Mouse (Mus musculus): ENCODE results near the gene Rflnb. TPM values are rescaled to one million over a fixed set of nuclear protein-coding genes. Genes with fewer than 3 reads are reported as not detected.

Rflnb gene
- polyA plus RNA-seq, 1 experiment from 2014 or later, result 8.3 TPM

- Histone ChIP-seq H3K36me3 (ENCODE audit: control insufficient read depth, insufficient read depth, low read length) (peaks cover 6% of the 10 kb centered on the region; the same call in 1 of the 2 replicates), H3K9me3 (replicated peaks; ENCODE audit: control insufficient read depth, low read length) (no peaks in the 10 kb centered on the region), H3K9ac (ENCODE audit: low read depth, low read length) (no peak overlapping the region), H3K27me3 (ENCODE audit: control insufficient read depth, insufficient read depth, low read length) (no peaks in the 10 kb centered on the region), H3K4me2 (no peak overlapping the region), H3K4me1 (ENCODE audit: control insufficient read depth, insufficient read depth, low read length) (peaks cover 5% of the 10 kb centered on the region; the same call in 1 of the 2 replicates), H3K4me3 (ENCODE audit: low read depth, low read length) (no peak overlapping the region), H3K27ac (ENCODE audit: low read depth, low read length) (no peak overlapping the region)
- 60% methylated on average over 7 of the region's 7 CpGs for WGBS (ENCODE audit: insufficient replicate concordance)
- ATAC-seq (replicated peaks; ENCODE audit: insufficient number of reproducible peaks, low FRiP score, low TSS enrichment), result no peak
Measured at GRCm38 (mm10) chr11:76059971-76060370, 32.4 kb upstream of the Rflnb start.

GRCm38 (mm10) chr11:76056487-76056886 is 28.9 kb upstream of the Rflnb start:
- ATAC-seq (replicated peaks; ENCODE audit: insufficient number of reproducible peaks, low FRiP score, low TSS enrichment), result no peak
- WGBS (ENCODE audit: insufficient replicate concordance), result 22% methylated on average over 3 of the region's 3 CpGs
- Histone ChIP-seq H3K36me3 (ENCODE audit: control insufficient read depth, insufficient read depth, low read length) (peaks cover 3% of the 10 kb centered on the region; the same call in 1 of the 2 replicates), H3K4me2 (no peak overlapping the region), H3K27ac (ENCODE audit: low read depth, low read length) (no peak overlapping the region), H3K9me3 (replicated peaks; ENCODE audit: control insufficient read depth, low read length) (no peaks in the 10 kb centered on the region), H3K4me1 (ENCODE audit: control insufficient read depth, insufficient read depth, low read length) (peaks cover 5% of the 10 kb centered on the region; the same call in 1 of the 2 replicates), H3K9ac (ENCODE audit: low read depth, low read length) (no peak overlapping the region), H3K4me3 (ENCODE audit: low read depth, low read length) (no peak overlapping the region), H3K27me3 (ENCODE audit: control insufficient read depth, insufficient read depth, low read length) (no peaks in the 10 kb centered on the region)

- Histone ChIP-seq H3K36me3 (ENCODE audit: control insufficient read depth, insufficient read depth, low read length) (no peaks in the 10 kb centered on the region), H3K27me3 (ENCODE audit: control insufficient read depth, insufficient read depth, low read length) (no peaks in the 10 kb centered on the region), H3K9me3 (replicated peaks; ENCODE audit: control insufficient read depth, low read length) (no peaks in the 10 kb centered on the region), H3K27ac (ENCODE audit: low read depth, low read length) (no peak overlapping the region), H3K4me3 (ENCODE audit: low read depth, low read length) (no peak overlapping the region), H3K4me2 (no peak overlapping the region), H3K9ac (ENCODE audit: low read depth, low read length) (no peak overlapping the region), H3K4me1 (ENCODE audit: control insufficient read depth, insufficient read depth, low read length) (no peaks in the 10 kb centered on the region)
- ATAC-seq (replicated peaks; ENCODE audit: insufficient number of reproducible peaks, low FRiP score, low TSS enrichment), result no peak
- WGBS (ENCODE audit: insufficient replicate concordance), result 69% methylated on average over 5 of the region's 5 CpGs
Measured at GRCm38 (mm10) chr11:76052496-76052895, 24.9 kb upstream of the Rflnb start.

- Histone ChIP-seq H3K9ac (ENCODE audit: low read depth, low read length) (no peak overlapping the region), H3K4me1 (ENCODE audit: control insufficient read depth, insufficient read depth, low read length) (no peaks in the 10 kb centered on the region), H3K36me3 (ENCODE audit: control insufficient read depth, insufficient read depth, low read length) (no peaks in the 10 kb centered on the region), H3K9me3 (replicated peaks; ENCODE audit: control insufficient read depth, low read length) (no peaks in the 10 kb centered on the region), H3K27me3 (ENCODE audit: control insufficient read depth, insufficient read depth, low read length) (no peaks in the 10 kb centered on the region), H3K27ac (ENCODE audit: low read depth, low read length) (no peak overlapping the region), H3K4me3 (ENCODE audit: low read depth, low read length) (no peak overlapping the region), H3K4me2 (no peak overlapping the region)
- ATAC-seq (replicated peaks; ENCODE audit: insufficient number of reproducible peaks, low FRiP score, low TSS enrichment), result no peak
- WGBS (ENCODE audit: insufficient replicate concordance), result 72% methylated on average over 5 of the region's 5 CpGs
Measured at GRCm38 (mm10) chr11:76050967-76051512, 23.5 kb upstream of the Rflnb start.

GRCm38 (mm10) chr11:76050509-76050908 is 22.9 kb upstream of the Rflnb start:
- Histone ChIP-seq H3K9ac (ENCODE audit: low read depth, low read length) (no peak overlapping the region), H3K4me1 (ENCODE audit: control insufficient read depth, insufficient read depth, low read length) (no peaks in the 10 kb centered on the region), H3K4me3 (ENCODE audit: low read depth, low read length) (no peak overlapping the region), H3K27ac (ENCODE audit: low read depth, low read length) (no peak overlapping the region), H3K36me3 (ENCODE audit: control insufficient read depth, insufficient read depth, low read length) (no peaks in the 10 kb centered on the region), H3K9me3 (replicated peaks; ENCODE audit: control insufficient read depth, low read length) (no peaks in the 10 kb centered on the region), H3K27me3 (ENCODE audit: control insufficient read depth, insufficient read depth, low read length) (no peaks in the 10 kb centered on the region), H3K4me2 (no peak overlapping the region)
- no peak for ATAC-seq (replicated peaks; ENCODE audit: insufficient number of reproducible peaks, low FRiP score, low TSS enrichment)
- WGBS (ENCODE audit: insufficient replicate concordance), result 51% methylated on average over 3 of the region's 3 CpGs

- no peaks in the 10 kb centered on the region for H3K36me3 ChIP-seq (ENCODE audit: control insufficient read depth, insufficient read depth, low read length)
- H3K9me3 ChIP-seq (replicated peaks; ENCODE audit: control insufficient read depth, low read length), result no peaks in the 10 kb centered on the region
- no peak for ATAC-seq (replicated peaks; ENCODE audit: insufficient number of reproducible peaks, low FRiP score, low TSS enrichment)
- no peak overlapping the region for H3K4me2 ChIP-seq
- WGBS (ENCODE audit: insufficient replicate concordance), result 73% methylated on average over 6 of the region's 6 CpGs
- H3K4me1 ChIP-seq (ENCODE audit: control insufficient read depth, insufficient read depth, low read length), result peaks cover 4% of the 10 kb centered on the region; the same call in 1 of the 2 replicates
- no peak overlapping the region for H3K4me3 ChIP-seq (ENCODE audit: low read depth, low read length)
- no peak overlapping the region for H3K27ac ChIP-seq (ENCODE audit: low read depth, low read length)
- H3K9ac ChIP-seq (ENCODE audit: low read depth, low read length), result no peak overlapping the region
- H3K27me3 ChIP-seq (ENCODE audit: control insufficient read depth, insufficient read depth, low read length), result no peaks in the 10 kb centered on the region
Measured at GRCm38 (mm10) chr11:76045367-76045766, 17.8 kb upstream of the Rflnb start.

- no peaks in the 10 kb centered on the region for H3K9me3 ChIP-seq (replicated peaks; ENCODE audit: control insufficient read depth, low read length)
- ATAC-seq (replicated peaks; ENCODE audit: insufficient number of reproducible peaks, low FRiP score, low TSS enrichment), result no peak
- 83% methylated on average over 6 of the region's 6 CpGs for WGBS (ENCODE audit: insufficient replicate concordance)
- H3K36me3 ChIP-seq (ENCODE audit: control insufficient read depth, insufficient read depth, low read length), result no peaks in the 10 kb centered on the region
- no peak overlapping the region for H3K27ac ChIP-seq (ENCODE audit: low read depth, low read length)
- no peak overlapping the region for H3K4me3 ChIP-seq (ENCODE audit: low read depth, low read length)
- no peak overlapping the region for H3K4me2 ChIP-seq
- no peaks in the 10 kb centered on the region for H3K27me3 ChIP-seq (ENCODE audit: control insufficient read depth, insufficient read depth, low read length)
- no peak overlapping the region for H3K9ac ChIP-seq (ENCODE audit: low read depth, low read length)
- peaks cover 4% of the 10 kb centered on the region; the same call in 1 of the 2 replicates for H3K4me1 ChIP-seq (ENCODE audit: control insufficient read depth, insufficient read depth, low read length)
Measured at GRCm38 (mm10) chr11:76044468-76044867, 16.9 kb upstream of the Rflnb start.

- ATAC-seq (replicated peaks; ENCODE audit: insufficient number of reproducible peaks, low FRiP score, low TSS enrichment), result no peak
Measured at GRCm38 (mm10) chr11:76042882-76043281, 15.3 kb upstream of the Rflnb start.

GRCm38 (mm10) chr11:76042041-76042638 is 14.6 kb upstream of the Rflnb start:
- H3K9ac ChIP-seq (ENCODE audit: low read depth, low read length), result no peak overlapping the region
- ATAC-seq (replicated peaks; ENCODE audit: insufficient number of reproducible peaks, low FRiP score, low TSS enrichment), result no peak
- no peak overlapping the region for H3K4me2 ChIP-seq
- no peaks in the 10 kb centered on the region for H3K27me3 ChIP-seq (ENCODE audit: control insufficient read depth, insufficient read depth, low read length)
- peaks cover 4% of the 10 kb centered on the region; the same call in 1 of the 2 replicates for H3K4me1 ChIP-seq (ENCODE audit: control insufficient read depth, insufficient read depth, low read length)
- H3K4me3 ChIP-seq (ENCODE audit: low read depth, low read length), result no peak overlapping the region
- no peaks in the 10 kb centered on the region for H3K9me3 ChIP-seq (replicated peaks; ENCODE audit: control insufficient read depth, low read length)
- no peaks in the 10 kb centered on the region for H3K36me3 ChIP-seq (ENCODE audit: control insufficient read depth, insufficient read depth, low read length)
- H3K27ac ChIP-seq (ENCODE audit: low read depth, low read length), result no peak overlapping the region; the same call in 1 of the 2 replicates
- WGBS (ENCODE audit: insufficient replicate concordance), result 42% methylated on average over 10 of the region's 10 CpGs

More at GRCm38 (mm10) chr11:76042882-76043281, 15.3 kb upstream of the Rflnb start:
- Histone ChIP-seq H3K36me3 (ENCODE audit: control insufficient read depth, insufficient read depth, low read length) (no peaks in the 10 kb centered on the region), H3K4me3 (ENCODE audit: low read depth, low read length) (no peak overlapping the region), H3K27me3 (ENCODE audit: control insufficient read depth, insufficient read depth, low read length) (no peaks in the 10 kb centered on the region), H3K27ac (ENCODE audit: low read depth, low read length) (no peak overlapping the region), H3K9me3 (replicated peaks; ENCODE audit: control insufficient read depth, low read length) (no peaks in the 10 kb centered on the region), H3K9ac (ENCODE audit: low read depth, low read length) (no peak overlapping the region), H3K4me2 (no peak overlapping the region), H3K4me1 (ENCODE audit: control insufficient read depth, insufficient read depth, low read length) (peaks cover 4% of the 10 kb centered on the region; the same call in 1 of the 2 replicates)
- WGBS (ENCODE audit: insufficient replicate concordance), result 26% methylated on average over 5 of the region's 5 CpGs

All from heart, embryonic 11.5 days (tissue).